Mouse (Mus musculus) heart, adult 8-10 months (tissue): ENCODE measurements around the gene Edc4. TPM values are rescaled to one million over a fixed set of nuclear protein-coding genes. Genes with fewer than 3 reads are reported as not detected.

Experiments
- DNase-seq: peaks from one replicate; pipeline ENCODE4 v3.0.0; 2022; ENCODE audit warnings: low spot score
- total RNA-seq, 4 experiments: library from RNA; stranded (reverse); gene quantifications; 2 replicates each; pipeline ENCODE4 v1.2.4; 2022

The Edc4 gene
- total RNA-seq, 4 experiments from 2014 or later, result 23.6 to 25.6 (median 24.2) TPM

GRCm38 (mm10) chr8:105874301-105874700 lies 6.4 kb upstream of the Edc4 start:
- DNase-seq, result peak; percentile 76

GRCm38 (mm10) chr8:105889756-105890465 lies 9.2 kb downstream of the Edc4 start:
- DNase-seq, result no peak

DNA sequence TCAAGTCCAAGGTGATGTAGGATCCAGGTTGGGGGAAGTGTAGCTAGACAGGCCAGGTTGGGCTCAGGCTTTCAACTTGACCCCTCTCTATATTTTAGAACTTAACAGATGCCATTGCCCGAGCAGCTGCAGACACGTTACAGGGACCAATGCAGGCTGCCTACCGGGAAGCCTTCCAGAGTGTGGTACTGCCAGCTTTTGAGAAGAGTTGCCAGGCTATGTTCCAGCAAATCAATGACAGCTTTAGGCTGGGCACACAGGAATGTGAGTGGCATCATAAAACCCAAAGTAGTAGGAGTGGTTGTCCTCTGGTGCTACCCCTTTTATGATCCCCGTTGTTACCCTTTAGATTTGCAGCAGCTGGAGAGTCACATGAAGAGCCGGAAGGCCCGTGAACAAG lies 10.2 kb downstream of the Edc4 start:
- DNase-seq, result peak; percentile 46

GRCm38 (mm10) chr8:105892432-105892831 lies 11.8 kb downstream of the Edc4 start:
- DNase-seq, result no peak

- DNase-seq, result peak; percentile 53
Observed at GRCm38 (mm10) chr8:105893339-105893738, 12.7 kb downstream of the Edc4 start, which contains the start of gene Nrn1l. Gene Nrn1l, plus strand, starts transcription at chr8:105893567.

- DNase-seq, result no peak
Observed at GRCm38 (mm10) chr8:105897801-105898480, 17.3 kb downstream of the Edc4 start.

- DNase-seq, result peak; percentile 89
Observed at GRCm38 (mm10) chr8:105900180-105900940, 19.7 kb downstream of the Edc4 start, which contains the start of gene Pskh1. Gene Pskh1, plus strand, starts transcription at chr8:105900441.

GRCm38 (mm10) chr8:105900941-105901616 lies 20.4 kb downstream of the Edc4 start:
- no peak for DNase-seq

GRCm38 (mm10) chr8:105919390-105919789 lies 38.7 kb downstream of the Edc4 start:
- DNase-seq, result no peak

DNA sequence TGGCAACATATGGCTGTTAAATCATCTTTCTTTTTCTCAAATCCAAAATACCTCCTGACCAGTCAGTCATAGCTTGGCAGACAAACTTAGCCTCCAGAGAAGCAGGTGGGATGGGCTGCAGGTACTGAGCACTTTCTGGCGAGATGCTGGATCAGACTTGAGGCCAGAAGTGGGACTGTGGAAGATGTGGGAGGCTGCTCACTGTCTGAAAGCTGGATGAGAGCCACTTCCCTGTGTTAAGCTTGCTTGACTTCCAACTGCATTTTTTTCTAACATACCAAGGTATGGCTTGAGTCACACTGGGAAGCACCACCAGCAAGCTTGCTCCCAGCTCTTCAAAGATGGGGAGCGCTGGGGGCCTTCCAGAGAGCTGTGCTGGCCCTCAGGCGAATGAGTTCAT lies 44.4 kb downstream of the Edc4 start:
- no peak for DNase-seq

GRCm38 (mm10) chr8:105930602-105931001 lies 49.9 kb downstream of the Edc4 start:
- peak; percentile 85 for DNase-seq

DNA sequence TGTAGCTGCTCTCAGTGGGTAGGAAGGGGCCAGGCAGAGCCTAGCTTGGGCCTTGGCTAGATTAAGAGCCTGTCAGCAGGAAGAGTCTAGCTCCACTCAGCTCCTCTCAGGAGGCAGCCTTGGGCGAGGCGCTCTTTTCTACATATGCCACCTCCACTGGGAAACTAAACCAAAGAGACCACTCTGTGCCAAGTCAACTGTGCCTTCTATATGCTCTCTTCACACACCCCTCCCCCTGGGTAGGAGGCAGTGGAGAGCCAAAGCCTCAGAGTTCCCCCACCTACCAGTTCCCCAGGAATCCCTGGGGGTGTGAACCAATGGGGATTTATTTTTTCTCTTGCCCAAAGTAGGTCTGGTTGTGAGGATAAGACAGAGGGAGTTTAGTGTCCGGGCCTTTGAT lies 50.6 kb downstream of the Edc4 start:
- no peak for DNase-seq

- DNase-seq, result no peak
Observed at GRCm38 (mm10) chr8:105932525-105932924, 51.8 kb downstream of the Edc4 start.

DNA sequence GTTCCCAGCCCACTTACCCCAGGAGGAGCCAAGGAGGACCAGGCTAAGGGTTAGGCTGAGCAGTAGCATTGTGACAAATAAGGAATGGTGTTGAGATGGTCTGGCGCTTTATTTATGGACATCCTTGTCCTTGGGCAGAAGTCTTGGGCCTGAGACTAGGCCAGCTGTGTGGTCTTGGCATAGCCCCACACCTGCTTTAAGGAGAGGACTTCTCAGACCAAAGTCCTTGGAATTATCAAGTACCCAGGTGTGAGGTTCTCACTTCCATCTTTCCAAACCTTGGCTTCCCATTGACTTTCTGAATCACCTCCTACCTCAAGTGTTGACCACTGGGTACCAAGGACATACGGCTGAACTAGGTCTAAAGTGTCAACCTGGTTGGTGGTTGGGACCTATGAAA lies 53.1 kb downstream of the Edc4 start, which contains the start of gene Ctrl:
Ctrl (minus strand) TSS at position 101 of the 400 bp plus-strand sequence.
- DNase-seq, result no peak

DNA sequence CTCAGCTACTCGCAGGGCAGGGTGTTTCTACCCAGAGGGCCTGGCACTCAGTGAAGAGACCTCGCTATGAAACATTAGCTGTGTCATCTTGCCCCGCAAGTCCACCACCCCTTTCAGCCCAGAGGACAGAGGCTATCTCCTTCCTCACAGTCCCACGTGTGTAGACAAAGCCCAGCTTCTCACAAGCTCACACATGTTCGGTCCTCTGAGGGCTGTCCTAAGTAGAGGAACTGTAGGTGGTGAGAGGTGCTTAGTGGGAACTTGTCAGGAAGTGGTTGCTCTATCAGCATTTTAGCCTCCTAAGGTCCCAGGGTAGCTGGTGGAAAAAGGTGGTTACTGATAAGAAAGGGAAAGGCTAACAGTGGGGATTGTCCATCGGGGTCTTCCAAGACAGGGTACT lies 54.4 kb downstream of the Edc4 start:
- DNase-seq, result no peak

DNA sequence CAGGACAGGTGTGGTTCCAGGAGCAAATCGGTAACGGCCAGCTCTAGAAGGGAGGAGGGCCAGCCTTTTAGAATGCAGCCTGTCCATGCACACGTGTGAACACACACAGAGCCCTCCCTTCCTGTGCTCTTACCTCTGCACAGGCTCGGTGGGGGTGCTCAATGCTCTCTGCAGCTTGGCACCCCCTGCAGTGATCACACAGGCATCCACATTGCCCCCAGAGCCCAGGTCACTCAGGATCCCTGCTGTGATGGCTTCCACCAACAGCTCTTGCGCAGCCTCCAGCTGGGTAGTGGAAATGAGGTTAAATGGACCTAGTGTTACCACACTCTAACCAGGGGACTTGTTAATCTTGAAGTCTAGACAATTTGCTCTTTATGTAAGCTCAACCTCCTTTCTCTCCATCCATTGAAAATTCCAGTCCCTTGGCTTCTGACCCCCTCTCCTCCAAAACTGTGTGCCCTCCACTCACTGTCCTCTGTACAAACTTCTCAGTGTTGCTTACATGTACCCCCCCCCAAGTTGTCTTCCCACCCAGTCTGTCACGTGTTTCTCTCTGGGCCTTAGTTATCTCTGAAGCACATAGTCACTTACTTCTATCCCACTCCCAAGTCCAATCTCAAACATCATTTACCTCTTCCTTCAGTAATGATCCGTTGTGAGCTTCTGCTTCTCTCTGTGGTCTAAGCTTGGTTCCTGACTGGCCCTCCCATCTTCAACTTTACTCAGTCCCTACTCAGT lies 55.4 kb downstream of the Edc4 start:
- no peak for DNase-seq

GRCm38 (mm10) chr8:105936866-105937475 lies 56.3 kb downstream of the Edc4 start:
- peak; percentile 90 for DNase-seq

- DNase-seq, result peak; percentile 63
Observed at GRCm38 (mm10) chr8:105937496-105938305, 57.0 kb downstream of the Edc4 start.

GRCm38 (mm10) chr8:105938306-105938669 lies 57.6 kb downstream of the Edc4 start, which contains the start of gene Psmb10:
Gene Psmb10, minus strand, starts transcription at chr8:105938444.
- DNase-seq, result no peak

- DNase-seq, result no peak
Observed at GRCm38 (mm10) chr8:105942026-105942425, 61.3 kb downstream of the Edc4 start.
